In the genomic region with DNA sequence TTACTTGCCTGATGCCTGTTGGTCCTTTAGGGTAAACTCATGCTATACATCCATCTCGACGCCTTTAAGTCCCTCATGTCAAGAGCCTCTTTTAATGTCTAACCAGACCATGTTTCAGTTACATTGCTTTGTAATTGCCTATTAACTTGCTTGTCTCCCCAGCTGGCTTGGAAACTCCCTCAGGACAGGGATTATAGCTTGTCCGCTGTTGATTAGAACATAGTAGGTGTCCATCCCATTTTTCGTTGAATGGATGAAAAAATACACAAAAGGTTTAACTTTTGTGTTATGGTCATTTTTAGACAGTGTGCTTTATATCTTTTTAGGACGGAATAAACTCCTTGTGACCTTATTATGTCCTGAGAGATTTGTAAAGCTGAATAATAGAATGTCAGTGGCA, we compare ENCODE assay signal across 25 mouse cellular contexts.
"Had no signal": no experiment of that assay in that cellular context is flagged by ENCODE, and none has a peak within 500 bp of the region (broad histone marks: within the 10 kb centered on the region; RNA-seq: fewer than 3 reads in every experiment).

No protein-coding gene starts in this region.

- ATAC-seq: hindbrain, postnatal 0 days; intestine, embryonic 16.5 days had no signal

- H3K4me1 ChIP-seq: heart, embryonic 12.5 days; hindbrain, embryonic 15.5 days; kidney, embryonic 15.5 days; limb, embryonic 10.5 days; limb, embryonic 12.5 days had no signal

- H3K9ac ChIP-seq: heart, embryonic 12.5 days; hindbrain, embryonic 13.5 days; hindbrain, embryonic 15.5 days; kidney, embryonic 15.5 days; limb, embryonic 12.5 days had no signal

- H3K36me3 ChIP-seq: heart, embryonic 10.5 days; heart, embryonic 12.5 days; hindbrain, embryonic 13.5 days; hindbrain, embryonic 15.5 days; kidney, embryonic 15.5 days; limb, embryonic 10.5 days; limb, embryonic 12.5 days had no signal

- H3K9me3 ChIP-seq: heart, embryonic 10.5 days; heart, embryonic 12.5 days; hindbrain, embryonic 13.5 days; hindbrain, embryonic 15.5 days; kidney, embryonic 15.5 days; limb, embryonic 10.5 days; limb, embryonic 12.5 days had no signal

- H3K27ac ChIP-seq: heart, embryonic 10.5 days; hindbrain, embryonic 13.5 days; hindbrain, embryonic 15.5 days; hindbrain, postnatal 0 days; kidney, embryonic 15.5 days; kidney, postnatal 0 days; left cerebral cortex, adult 2 months; limb, embryonic 10.5 days; limb, embryonic 12.5 days had no signal

- H3K27me3 ChIP-seq: heart, embryonic 12.5 days; hindbrain, embryonic 13.5 days; hindbrain, embryonic 15.5 days; kidney, embryonic 15.5 days; limb, embryonic 12.5 days had no signal

- DNase-seq: gastrocnemius, postnatal 14 days; gastrocnemius, postnatal 36 days; heart, adult 18-20 months; heart, postnatal 10 days; heart, postnatal 36 days; kidney, adult 11 months; kidney, adult 2 months; kidney, adult 9 months; kidney, postnatal 14 days; kidney, postnatal 36 days; layer of hippocampus, adult 9-11 months; layer of hippocampus, postnatal 36 days; liver had no signal

- H3K4me2 ChIP-seq: heart, embryonic 12.5 days; hindbrain, embryonic 13.5 days; hindbrain, embryonic 15.5 days; kidney, embryonic 15.5 days; limb, embryonic 12.5 days; liver, embryonic 11.5 days had no signal

- H3K4me3 ChIP-seq: heart, embryonic 10.5 days; heart, embryonic 12.5 days; hindbrain, embryonic 13.5 days; hindbrain, embryonic 15.5 days; kidney, embryonic 15.5 days; left cerebral cortex, adult 2 months; limb, embryonic 10.5 days; limb, embryonic 12.5 days had no signal
